Mouse (Mus musculus): Measurements from ENCODE around the gene Bzw2.

GRCm38 (mm10) chr12:36134111-36134510 lies 23.8 kb downstream of the Bzw2 start:
- no peak for TF ChIP-seq CTCF (IDR thresholded peaks at IDR 0.05; ENCODE audit: extremely low read depth, insufficient read depth, low read length)
- TF ChIP-seq POLR2A (IDR thresholded peaks at IDR 0.05; ENCODE audit: extremely low read depth, insufficient read depth, low read length), result no peak
